ENCODE assay signal across 22 mouse cellular contexts in the genomic region with DNA sequence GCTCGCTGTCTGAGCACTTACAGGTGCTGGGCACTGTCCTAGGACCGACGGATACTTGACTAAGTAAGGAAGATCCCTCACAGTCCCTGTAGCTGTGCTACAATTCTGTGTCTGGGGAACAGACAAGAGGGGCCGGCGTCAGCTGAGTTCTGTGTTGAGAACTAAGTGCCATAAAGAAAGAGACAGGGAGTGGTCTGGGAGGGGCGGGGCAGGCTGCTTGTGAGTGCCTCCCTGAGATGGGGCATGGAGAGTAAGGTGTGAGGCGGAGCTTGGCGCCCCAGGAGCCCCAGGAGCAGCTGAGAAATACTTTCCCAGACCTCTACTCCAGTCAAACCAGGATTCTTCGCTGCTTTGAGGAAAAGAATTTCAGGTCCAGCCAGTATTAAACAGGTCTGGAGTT.
DNase-seq lines count a peak whose midpoint lies in the region; ATAC-seq lines count a peak whose summit lies in the region.
"Had no signal": no experiment of that assay in that cellular context is flagged by ENCODE, and none has a peak within 500 bp of the region (broad histone marks: within the 10 kb centered on the region; RNA-seq: fewer than 3 reads in every experiment).

No protein-coding gene starts in this region.

- no peak overlapping the region for H3K4me2 ChIP-seq in embryonic facial prominence, embryonic 14.5 days (ENCODE audit: low read depth, low read length)
- no peak overlapping the region for H3K4me2 ChIP-seq in intestine, embryonic 15.5 days (replicated peaks)
- no peak overlapping the region for H3K4me2 ChIP-seq in liver, embryonic 16.5 days (ENCODE audit: low read depth, low read length)
- H3K4me2 ChIP-seq: forebrain, embryonic 15.5 days; hindbrain, embryonic 14.5 days had no signal

- 25% methylated on average over 9 of the region's 9 CpGs for WGBS in embryonic facial prominence, embryonic 14.5 days
- WGBS in intestine, embryonic 15.5 days, result 24% methylated on average over 9 of the region's 9 CpGs
- WGBS in liver, embryonic 16.5 days (ENCODE audit: insufficient replicate concordance), result 33% methylated on average over 9 of the region's 9 CpGs
- 25% methylated on average over 9 of the region's 9 CpGs for WGBS in heart, embryonic 10.5 days

- H3K4me1 ChIP-seq in embryonic facial prominence, embryonic 14.5 days (ENCODE audit: control insufficient read depth, insufficient read depth, low read length), result 0 out of 2 replicates have a peak, but pooled peaks cover 5% of the 10 kb centered on the region
- H3K4me1 ChIP-seq in intestine, embryonic 15.5 days (replicated peaks), result peaks cover 12% of the 10 kb centered on the region
- H3K4me1 ChIP-seq in liver, embryonic 16.5 days (ENCODE audit: control insufficient read depth, low read depth, low read length), result peaks cover 11% of the 10 kb centered on the region
- H3K4me1 ChIP-seq in heart, embryonic 10.5 days, result peaks cover 21% of the 10 kb centered on the region
- H3K4me1 ChIP-seq: forebrain, embryonic 15.5 days had no signal

- no peaks in the 10 kb centered on the region for H3K27me3 ChIP-seq in embryonic facial prominence, embryonic 14.5 days (replicated peaks; ENCODE audit: control insufficient read depth, insufficient read depth, low read length)
- no peaks in the 10 kb centered on the region for H3K27me3 ChIP-seq in intestine, embryonic 15.5 days (replicated peaks)
- no peaks in the 10 kb centered on the region for H3K27me3 ChIP-seq in liver, embryonic 16.5 days (ENCODE audit: control insufficient read depth, insufficient read depth, low read depth, low read length)
- H3K27me3 ChIP-seq in heart, embryonic 10.5 days (ENCODE audit: insufficient read depth, poor library complexity, severe bottlenecking), result no peaks in the 10 kb centered on the region
- H3K27me3 ChIP-seq: forebrain, embryonic 15.5 days had no signal

- no peaks in the 10 kb centered on the region for H3K36me3 ChIP-seq in embryonic facial prominence, embryonic 14.5 days (ENCODE audit: control insufficient read depth, insufficient read depth, low read length)
- H3K36me3 ChIP-seq in intestine, embryonic 15.5 days, result no peaks in the 10 kb centered on the region
- H3K36me3 ChIP-seq in liver, embryonic 16.5 days (ENCODE audit: control insufficient read depth, insufficient read depth), result no peaks in the 10 kb centered on the region
- H3K36me3 ChIP-seq in heart, embryonic 10.5 days, result no peaks in the 10 kb centered on the region
- H3K36me3 ChIP-seq: forebrain, embryonic 15.5 days had no signal

- no peak overlapping the region for H3K27ac ChIP-seq in embryonic facial prominence, embryonic 14.5 days (replicated peaks; ENCODE audit: low read depth, low read length)
- H3K27ac ChIP-seq in intestine, embryonic 15.5 days, result no peak overlapping the region
- H3K27ac ChIP-seq in liver, embryonic 16.5 days (ENCODE audit: low read length), result no peak overlapping the region
- H3K27ac ChIP-seq in heart, embryonic 10.5 days, result no peak overlapping the region
- H3K27ac ChIP-seq: forebrain, embryonic 15.5 days; hindbrain, embryonic 14.5 days; left cerebral cortex, adult 2 months had no signal

- no peak for ATAC-seq in embryonic facial prominence, embryonic 14.5 days (ENCODE audit: low read depth)
- ATAC-seq in intestine, embryonic 15.5 days, result peak; percentile 50; the same call in 1 of the 2 replicates
- ATAC-seq in liver, embryonic 16.5 days (ENCODE audit: low read depth), result peak; percentile 56
- ATAC-seq: forebrain, embryonic 15.5 days; inflammation-experienced regulatory T-cells, adult 6 months; midbrain, embryonic 16.5 days had no signal

- no peak overlapping the region for H3K9ac ChIP-seq in embryonic facial prominence, embryonic 14.5 days (ENCODE audit: low read depth, low read length)
- H3K9ac ChIP-seq in intestine, embryonic 15.5 days, result no peak overlapping the region
- no peak overlapping the region for H3K9ac ChIP-seq in liver, embryonic 16.5 days (ENCODE audit: low read depth, low read length)
- H3K9ac ChIP-seq: forebrain, embryonic 15.5 days; hindbrain, embryonic 14.5 days had no signal

- peak; percentile 27 to 33 for DNase-seq in lung, adult 18-20 months
- DNase-seq in lung, postnatal 4 days, result no peak
- peak; percentile 50 for DNase-seq in embryonic facial prominence, embryonic 14.5 days (ENCODE audit: low spot score)
- no peak for DNase-seq in right cerebral cortex, adult 18-20 months
- DNase-seq in heart, embryonic 10.5 days (ENCODE audit: low spot score), result no peak
- DNase-seq: adrenal gland, adult 8-10 months; cerebellum, adult 18-20 months; cerebellum, postnatal 14 days; heart, postnatal 4 days; layer of hippocampus, adult 9-11 months; right cerebral cortex, postnatal 4 days; thymus, adult 18-20 months; thymus, postnatal 4 days had no signal

- no peaks in the 10 kb centered on the region for H3K9me3 ChIP-seq in embryonic facial prominence, embryonic 14.5 days (ENCODE audit: control insufficient read depth, low read length)
- no peaks in the 10 kb centered on the region for H3K9me3 ChIP-seq in intestine, embryonic 15.5 days
- H3K9me3 ChIP-seq in liver, embryonic 16.5 days (replicated peaks; ENCODE audit: control insufficient read depth, low read length), result no peaks in the 10 kb centered on the region
- H3K9me3 ChIP-seq in heart, embryonic 10.5 days, result no peaks in the 10 kb centered on the region; the same call in 1 of the 2 replicates
- H3K9me3 ChIP-seq: forebrain, embryonic 15.5 days; megakaryocyte, embryonic 14.5 days had no signal

- H3K4me3 ChIP-seq in embryonic facial prominence, embryonic 14.5 days (ENCODE audit: low read depth, low read length), result no peak overlapping the region
- H3K4me3 ChIP-seq in intestine, embryonic 15.5 days (replicated peaks), result no peak overlapping the region
- H3K4me3 ChIP-seq in liver, embryonic 16.5 days (ENCODE audit: low read depth, low read length), result no peak overlapping the region
- H3K4me3 ChIP-seq in heart, embryonic 10.5 days, result no peak overlapping the region
- H3K4me3 ChIP-seq: forebrain, embryonic 15.5 days; left cerebral cortex, adult 2 months; megakaryocyte, embryonic 14.5 days; myocyte had no signal

Comparison
In these comparisons a context has a peak if more than half of its experiments do, and no peak if none do; other contexts are left out.
1. DNase-seq: peak in lung, adult 18-20 months (2 of 2) and embryonic facial prominence, embryonic 14.5 days (single experiment); none in lung, postnatal 4 days (0 of 2), right cerebral cortex, adult 18-20 months (single experiment) and heart, embryonic 10.5 days (single experiment).